Mouse (Mus musculus) heart, adult 18-20 months (tissue): ENCODE measurements around the gene Sphk1. TPM values are rescaled to one million over a fixed set of nuclear protein-coding genes. Genes with fewer than 3 reads are reported as not detected.

Experiments
- DNase-seq, 2 experiments: peaks; one replicate each; pipeline ENCODE4 v3.0.0; 2021 to 2022; ENCODE audit warnings: mixed read lengths in 1 of 2
- total RNA-seq, 2 experiments: library from RNA; stranded (reverse); gene quantifications; 2 replicates each; pipeline ENCODE4 v1.2.3; 2021

The Sphk1 gene
- total RNA-seq, 2 experiments from 2014 or later = 0.94 to 1.4 TPM

DNA sequence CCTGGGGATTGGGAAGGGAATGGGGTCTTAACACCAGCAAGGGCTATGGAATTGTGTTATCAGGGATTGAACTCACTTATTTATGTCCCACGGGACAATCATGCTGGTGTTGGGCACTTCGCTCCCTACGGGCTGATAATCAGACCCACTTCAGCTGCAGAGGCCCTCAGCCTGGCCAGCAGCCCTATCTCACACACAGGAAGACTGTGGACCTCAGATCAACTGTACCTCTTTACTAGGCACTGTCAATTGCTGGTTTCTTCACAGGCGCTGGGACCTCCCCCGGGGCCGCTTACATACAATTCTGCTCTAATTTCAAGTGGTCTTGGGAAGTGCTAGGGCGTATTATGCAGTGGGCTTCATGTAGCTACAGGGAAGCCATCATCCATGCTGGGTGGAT is 6.0 kb downstream of the Sphk1 start:
- no peak for DNase-seq

- DNase-seq = no peak
Observed at GRCm38 (mm10) chr11:116537388-116537787, 6.7 kb downstream of the Sphk1 start.

DNA sequence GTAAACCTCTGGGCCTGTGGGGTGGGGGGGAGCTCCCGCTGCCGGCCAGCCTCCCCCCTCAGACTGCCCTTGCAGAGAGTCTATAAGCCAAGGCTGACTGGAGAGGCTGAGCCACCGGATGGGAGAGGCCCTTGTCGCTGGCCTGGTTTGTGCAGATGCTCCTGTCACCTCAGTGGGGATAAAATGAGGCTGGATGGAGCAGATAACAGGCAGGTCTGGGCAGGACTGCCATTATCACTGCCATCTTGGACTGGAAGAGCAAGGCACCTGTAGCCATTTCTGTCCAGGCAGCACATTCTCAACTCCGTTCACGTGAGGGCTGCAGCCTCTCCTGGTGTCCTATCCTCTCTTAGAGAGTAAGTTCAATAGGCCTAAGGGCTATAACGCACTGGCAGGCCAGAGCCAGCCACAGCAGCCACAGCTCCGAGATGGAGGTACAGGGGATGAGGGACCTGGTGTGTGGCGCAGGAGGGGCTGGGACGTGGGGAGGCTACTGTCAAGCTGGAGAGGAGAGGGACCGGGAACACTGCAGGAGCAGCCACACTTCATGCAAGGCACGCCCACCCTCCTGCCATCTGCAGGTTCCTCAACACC is 7.5 kb downstream of the Sphk1 start:
- no peak for DNase-seq

GRCm38 (mm10) chr11:116541183-116541582 is 10.5 kb downstream of the Sphk1 start:
- no peak for DNase-seq

DNA sequence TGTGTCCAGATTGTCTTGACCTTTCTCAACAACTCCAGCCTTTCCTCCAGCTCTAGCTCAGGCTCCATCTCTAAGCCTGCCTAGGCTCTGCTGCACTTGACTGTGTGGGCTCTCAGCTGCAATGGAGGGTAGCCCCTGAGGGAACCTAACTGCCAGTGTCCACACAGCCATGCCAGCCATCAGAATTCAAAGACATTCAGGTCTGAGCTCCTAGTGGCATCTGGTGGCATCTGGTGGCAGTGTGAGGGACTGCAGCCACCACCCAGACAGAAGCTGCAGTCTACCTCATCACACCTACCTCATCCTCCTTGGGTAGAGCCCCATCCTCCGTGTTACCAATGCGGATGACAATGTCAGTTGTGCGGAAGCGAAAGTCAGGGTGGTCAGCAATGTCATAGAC is 12.4 kb downstream of the Sphk1 start:
- peak in 1 of 2 experiments; percentile 41 for DNase-seq

DNA sequence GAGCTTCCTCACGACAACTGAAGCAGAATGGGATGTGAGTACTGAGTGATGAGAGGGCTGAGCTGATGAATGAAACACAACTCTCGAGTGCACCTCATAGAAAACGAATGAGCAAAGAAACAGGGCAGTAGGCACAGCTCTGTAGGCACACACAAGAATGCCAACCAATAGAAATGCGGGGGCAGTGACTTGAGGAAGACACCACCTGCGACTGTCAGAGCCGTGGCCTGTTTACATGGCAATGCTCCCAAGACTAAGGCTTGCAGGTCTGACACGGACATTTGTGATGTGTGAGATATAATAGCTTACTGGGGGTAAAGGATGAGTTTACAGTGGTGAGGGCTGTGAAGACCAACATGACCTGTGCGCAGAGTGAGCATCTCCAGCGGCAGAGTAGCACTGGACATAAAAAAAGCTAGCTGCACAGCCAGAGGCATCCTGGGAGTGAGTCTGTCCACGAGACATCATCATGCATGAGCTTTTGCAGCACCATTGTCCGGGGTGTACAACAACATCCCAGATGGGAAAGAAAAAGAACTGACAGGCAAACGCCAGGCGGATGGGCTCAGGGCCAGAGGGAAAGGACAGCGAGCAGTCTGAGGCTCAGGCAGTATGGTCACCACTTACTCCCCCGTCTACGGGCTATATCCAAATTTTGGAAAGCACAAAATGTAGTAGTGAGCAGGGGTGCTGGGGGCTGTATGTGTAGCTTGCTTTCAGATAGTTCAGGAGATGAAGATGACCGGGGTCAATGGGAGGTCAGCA is 16.8 kb downstream of the Sphk1 start:
- DNase-seq = no peak

GRCm38 (mm10) chr11:116548780-116549179 is 18.1 kb downstream of the Sphk1 start:
- no peak for DNase-seq

- DNase-seq = peak in 1 of 2 experiments; percentile 35
Observed at GRCm38 (mm10) chr11:116549273-116550038, 18.7 kb downstream of the Sphk1 start.

DNA sequence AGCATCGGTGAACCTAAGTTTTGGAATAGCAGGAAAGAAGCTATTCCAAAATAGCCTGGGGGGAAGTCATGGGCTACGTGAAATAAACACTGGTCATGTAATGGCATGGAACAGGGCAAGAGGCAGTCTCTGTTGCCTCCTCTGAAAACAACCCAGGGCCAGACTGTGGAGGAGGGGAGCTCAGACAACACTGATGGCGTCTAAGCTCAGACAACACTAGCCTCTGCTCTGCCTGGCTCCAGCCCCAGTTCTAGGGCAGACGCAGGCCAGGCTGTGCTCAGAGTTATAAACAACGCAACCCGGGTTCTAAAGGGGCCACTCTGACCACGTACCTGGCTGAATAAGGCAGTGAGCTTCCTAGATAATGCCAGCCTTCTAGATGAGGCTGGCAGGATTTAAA is 20.0 kb downstream of the Sphk1 start:
- peak in 1 of 2 experiments; percentile 38 for DNase-seq

DNA sequence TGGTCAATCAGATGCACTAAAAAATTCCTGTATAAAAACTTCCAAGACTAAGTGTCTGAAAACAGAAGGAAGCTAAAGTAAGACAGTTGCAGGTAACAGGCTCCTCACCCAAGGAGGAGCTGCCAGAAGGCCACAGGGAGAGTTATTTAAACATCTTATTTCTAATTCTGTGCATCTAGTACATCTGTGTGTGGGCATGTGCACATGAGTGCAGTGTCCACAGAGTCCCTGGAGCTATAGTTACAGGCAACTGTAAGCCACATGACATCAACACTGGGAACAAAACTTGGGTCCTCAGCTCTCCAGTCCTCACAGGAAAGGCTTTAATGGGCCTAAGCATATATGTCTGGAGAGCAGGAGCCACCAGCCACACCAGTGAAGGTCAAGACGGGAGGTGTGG is 21.5 kb downstream of the Sphk1 start:
- DNase-seq = no peak

GRCm38 (mm10) chr11:116554171-116554878 is 23.6 kb downstream of the Sphk1 start:
- peak; percentile 45 to 62 for DNase-seq

- DNase-seq = no peak
Observed at GRCm38 (mm10) chr11:116555572-116555971, 24.8 kb downstream of the Sphk1 start.

DNA sequence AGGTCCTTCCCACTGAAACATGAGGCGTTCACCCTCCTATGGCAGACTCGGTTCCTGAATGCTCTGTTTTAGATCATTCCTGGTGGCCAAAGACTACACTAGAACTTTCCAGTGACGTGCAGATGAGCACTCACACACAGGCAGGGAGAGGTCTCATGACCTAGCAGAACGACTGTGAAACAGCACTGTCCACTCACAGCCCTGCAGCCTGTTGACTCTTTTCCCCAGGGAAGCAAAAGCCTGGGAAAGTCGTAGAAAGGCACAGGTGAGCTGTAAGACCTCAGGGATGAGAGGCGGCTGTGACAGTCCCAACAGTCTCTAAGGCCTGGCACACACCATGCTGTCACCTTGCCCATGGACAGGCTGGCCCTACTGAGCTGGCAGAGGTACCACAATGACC is 25.6 kb downstream of the Sphk1 start:
- peak in 1 of 2 experiments; percentile 34 for DNase-seq

DNA sequence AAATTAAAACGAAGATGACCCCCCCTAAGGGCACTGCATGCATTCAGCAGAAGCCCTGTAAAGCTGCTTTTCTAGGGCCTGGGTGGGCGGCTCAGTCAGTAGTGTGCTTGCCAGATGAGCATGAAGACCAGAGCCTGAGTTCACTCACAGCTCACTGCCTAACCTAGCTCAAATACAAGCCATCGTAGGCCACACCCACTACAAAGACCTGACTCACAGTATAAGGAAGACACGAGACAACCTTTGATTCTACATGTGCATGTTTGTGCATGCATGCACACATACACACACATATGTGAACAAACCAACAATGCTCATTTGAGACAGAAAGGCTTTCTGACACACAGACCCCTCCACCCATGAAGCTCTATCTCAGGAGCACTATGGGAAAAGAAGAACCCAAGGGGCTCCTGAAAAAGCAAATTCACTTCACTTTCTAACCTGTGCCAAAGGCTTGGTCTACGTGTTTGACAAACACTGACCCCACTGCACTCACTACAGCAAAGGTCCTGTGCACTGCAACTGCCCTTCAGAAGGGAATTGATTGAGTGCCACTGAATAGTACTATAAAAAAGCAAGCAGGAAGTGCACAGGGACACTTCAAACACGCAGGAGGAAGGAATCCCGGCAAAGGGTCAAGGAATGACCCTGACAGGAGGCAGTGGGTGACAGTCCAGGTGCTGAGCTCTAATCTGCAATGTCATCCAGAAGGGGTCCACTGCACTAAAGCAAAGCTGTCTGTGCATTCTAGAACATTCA is 34.7 kb downstream of the Sphk1 start:
- DNase-seq = no peak

- no peak for DNase-seq
Observed at GRCm38 (mm10) chr11:116567531-116567930, 36.8 kb downstream of the Sphk1 start.

- no peak for DNase-seq
Observed at GRCm38 (mm10) chr11:116570821-116571220, 40.1 kb downstream of the Sphk1 start.

DNA sequence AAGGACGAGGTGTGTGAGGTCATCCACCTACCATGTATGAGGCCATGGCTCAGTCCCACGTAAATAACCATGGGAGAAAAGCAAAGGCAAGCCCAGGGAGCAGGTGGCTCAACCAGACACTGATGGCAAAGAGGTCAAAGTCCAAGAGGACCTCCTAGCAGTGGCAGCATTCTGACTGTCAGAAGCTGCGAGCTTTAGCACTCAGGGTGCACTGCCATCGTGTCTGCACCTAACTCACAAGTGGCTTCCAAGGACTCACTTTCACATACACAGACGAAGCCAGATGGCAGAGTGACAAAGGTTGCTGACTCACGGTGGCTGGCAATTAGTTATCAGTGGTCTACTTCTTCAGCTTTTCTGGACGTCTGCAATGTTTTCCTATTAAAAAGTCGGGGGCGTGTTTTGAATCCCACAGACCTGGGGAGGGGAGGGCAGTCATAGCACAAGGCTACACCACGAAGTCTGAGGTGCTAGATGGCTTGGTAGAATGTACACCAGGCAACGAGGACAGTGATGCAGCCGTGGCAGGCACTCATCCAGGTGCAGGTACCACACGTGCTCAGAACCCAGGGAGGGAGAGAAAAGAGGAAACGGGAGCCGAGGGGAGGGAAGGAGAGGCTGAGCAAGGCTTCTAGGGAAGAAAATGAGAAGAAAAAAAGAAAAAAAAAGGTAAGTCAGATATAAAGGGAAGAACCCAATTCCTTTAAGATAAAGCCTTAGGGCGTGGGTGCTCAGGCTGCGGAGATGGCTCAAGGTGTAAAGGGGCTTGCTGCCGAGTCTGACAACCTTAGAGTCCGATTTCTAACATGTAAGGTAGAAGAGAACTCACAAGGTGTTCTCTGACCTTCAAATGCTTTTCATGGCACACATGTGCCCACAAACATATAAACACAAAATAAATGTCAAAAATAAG is 41.3 kb downstream of the Sphk1 start:
- peak; percentile 71 to 73 for DNase-seq

DNA sequence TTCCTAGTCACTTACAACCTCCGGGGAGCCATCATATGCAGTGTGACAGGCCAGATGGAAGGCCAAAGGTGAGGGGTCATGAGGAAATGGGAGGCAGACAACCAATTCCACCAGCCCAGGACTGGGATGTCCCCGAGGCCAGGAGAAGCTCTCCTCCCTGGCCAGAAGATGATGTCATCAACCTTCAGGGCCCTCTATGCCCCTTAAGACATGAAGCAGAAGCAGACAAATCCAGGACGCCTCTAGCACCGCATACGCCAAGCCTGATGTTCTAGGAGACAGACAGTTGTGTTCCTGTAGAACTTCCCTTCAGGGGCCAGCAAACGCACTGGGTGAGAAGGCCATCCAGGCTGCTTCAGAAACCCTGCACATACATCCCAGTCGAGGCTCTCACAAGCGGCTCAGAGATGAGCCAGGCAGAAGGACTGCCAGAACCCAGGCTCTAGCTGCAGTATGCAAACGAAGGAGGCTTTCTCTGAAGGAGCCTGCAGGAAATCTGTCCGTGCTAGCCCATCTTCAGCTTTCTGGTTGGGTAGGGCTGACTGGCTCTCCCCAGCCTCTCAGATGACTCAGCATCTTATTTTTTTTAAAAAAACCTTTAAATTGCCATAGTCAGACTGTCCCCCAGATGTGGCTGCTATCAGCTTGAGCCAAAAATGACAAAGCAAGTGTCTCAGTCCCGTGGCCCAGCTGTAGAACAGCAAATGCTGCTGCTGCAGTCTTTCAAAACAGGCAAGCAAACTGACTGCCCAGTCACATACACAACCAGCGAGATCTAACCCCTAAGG is 42.2 kb downstream of the Sphk1 start:
- DNase-seq = peak; percentile 43 to 50

GRCm38 (mm10) chr11:116574486-116574885 is 43.8 kb downstream of the Sphk1 start:
- DNase-seq = no peak

- no peak for DNase-seq
Observed at GRCm38 (mm10) chr11:116574982-116575381, 44.3 kb downstream of the Sphk1 start.
